Mouse (Mus musculus): ENCODE measurements around the gene Tgm1.

Tgm1 gene

DNA sequence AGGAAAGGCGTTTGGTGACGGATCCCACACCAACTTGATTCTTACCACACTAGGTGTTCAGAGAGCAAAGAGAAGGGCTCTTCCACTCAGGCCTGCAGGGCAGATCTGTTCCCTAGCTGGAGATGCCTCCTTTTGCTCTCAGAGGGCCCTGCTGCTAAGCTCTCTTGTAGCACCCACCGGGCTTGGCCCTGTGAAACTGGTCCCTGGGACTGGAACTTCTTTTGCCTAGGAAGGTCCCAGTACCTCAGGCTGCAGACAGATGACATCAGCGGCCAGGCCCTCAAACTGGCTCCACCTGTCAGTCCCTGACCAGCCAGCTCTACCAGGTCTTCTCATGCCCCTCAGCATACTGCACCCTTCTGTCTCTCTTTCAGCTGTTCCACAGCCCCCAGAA is at the start of gene Tgm1:
TSS of gene Tgm1 (minus strand) at position 198 of the 394 bp plus-strand sequence.
- no peak for DNase-seq (ENCODE audit: low spot score in 2 of 2)

DNA sequence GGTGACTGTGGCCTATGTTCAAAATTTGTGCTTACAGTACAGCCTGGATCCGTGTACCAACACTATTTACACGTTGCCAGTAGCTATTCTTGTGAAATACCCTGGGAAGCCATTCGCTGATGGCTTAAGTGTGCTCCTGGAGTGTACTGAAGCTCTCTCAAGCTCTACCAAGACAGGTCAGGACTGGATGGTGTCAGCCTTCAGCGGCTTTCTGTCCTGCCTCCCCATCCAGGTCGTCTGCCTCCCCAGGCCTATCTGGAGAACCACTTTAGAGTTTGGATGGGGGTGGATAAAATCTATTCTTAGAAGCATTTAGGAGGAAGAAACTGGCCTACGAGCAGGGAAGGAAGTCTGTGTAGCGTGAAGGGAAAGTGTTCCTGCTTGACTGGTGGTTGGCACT is 49.4 kb upstream of the Tgm1 start:
- DNase-seq (ENCODE audit: low spot score in 2 of 2), result peak; percentile 42 to 62

DNA sequence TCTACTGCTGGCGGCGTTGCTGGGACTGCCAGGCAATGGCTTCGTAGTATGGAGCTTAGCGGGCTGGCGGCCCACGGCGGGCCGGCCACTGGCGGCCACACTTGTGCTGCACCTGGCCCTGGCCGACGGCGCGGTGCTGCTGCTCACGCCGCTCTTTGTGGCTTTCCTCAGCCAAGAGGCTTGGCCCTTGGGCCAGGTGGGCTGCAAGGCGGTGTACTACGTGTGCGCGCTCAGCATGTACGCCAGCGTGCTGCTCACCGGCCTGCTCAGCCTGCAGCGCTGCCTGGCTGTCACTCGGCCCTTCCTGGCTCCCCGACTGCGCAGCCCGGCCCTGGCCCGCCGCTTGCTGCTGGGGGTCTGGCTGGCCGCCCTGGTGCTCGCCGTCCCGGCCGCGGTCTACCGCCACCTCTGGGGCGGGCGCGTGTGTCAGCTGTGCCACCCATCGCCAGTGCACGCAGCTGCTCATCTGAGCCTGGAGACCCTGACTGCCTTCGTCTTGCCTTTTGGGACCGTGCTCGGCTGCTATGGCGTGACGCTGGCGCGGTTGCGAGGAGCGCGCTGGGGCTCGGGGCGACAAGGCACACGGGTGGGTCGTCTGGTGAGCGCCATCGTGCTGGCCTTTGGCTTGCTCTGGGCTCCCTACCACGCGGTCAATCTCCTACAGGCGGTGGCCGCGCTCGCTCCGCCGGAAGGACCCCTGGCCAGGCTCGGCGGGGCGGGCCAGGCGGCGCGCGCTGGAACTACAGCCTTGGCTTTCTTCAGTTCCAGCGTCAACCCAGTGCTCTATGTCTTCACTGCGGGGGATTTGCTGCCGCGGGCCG is 48.5 kb upstream of the Tgm1 start:
- peak; percentile 32 to 36 for DNase-seq (ENCODE audit: low spot score in 2 of 2)

DNA sequence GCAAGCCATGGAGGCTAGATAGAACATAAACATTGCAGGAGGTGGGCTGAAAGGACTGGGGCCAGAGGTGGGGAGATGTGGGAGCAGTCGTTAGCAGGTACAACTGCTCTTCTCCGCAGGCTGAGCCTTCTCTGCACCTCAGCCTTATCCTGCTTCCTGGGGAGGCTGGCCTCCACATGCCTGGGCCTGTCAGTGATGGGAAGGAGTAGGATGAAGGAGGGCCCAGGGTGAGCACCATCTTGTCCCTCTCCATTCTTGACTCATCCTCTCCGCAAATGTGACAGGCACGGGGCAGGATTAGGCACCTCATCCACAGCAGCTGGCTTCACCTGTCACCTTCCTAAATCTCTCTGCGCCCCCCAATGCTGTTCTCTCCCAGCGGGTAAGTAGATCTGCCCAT is 47.4 kb upstream of the Tgm1 start, which contains the start of gene Ltb4r2:
TSS of gene Ltb4r2 (plus strand) at position 266 of the 400 bp plus-strand sequence.
- no peak for DNase-seq (ENCODE audit: low spot score in 2 of 2)

DNA sequence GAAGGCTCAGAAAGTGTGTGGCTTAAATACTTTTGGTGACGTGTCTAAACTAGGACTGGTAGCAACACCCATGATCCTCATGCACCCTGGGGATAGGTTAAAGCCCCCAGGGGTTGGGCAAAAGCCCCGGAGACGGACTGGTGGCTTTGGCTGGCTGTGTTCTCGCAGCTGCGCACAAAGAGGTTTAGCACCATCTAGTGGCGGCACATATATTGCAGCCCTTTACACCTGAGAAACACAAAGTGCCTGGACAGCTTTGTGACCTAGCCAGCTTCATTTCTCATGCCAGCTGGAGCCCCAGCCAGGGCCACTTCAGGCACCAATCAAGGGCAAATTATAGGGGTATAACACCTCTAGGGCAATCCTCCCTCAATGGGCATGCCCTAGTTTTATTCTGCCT is 46.4 kb upstream of the Tgm1 start:
- peak; percentile 73 to 84 for DNase-seq (ENCODE audit: low spot score in 2 of 2)

DNA sequence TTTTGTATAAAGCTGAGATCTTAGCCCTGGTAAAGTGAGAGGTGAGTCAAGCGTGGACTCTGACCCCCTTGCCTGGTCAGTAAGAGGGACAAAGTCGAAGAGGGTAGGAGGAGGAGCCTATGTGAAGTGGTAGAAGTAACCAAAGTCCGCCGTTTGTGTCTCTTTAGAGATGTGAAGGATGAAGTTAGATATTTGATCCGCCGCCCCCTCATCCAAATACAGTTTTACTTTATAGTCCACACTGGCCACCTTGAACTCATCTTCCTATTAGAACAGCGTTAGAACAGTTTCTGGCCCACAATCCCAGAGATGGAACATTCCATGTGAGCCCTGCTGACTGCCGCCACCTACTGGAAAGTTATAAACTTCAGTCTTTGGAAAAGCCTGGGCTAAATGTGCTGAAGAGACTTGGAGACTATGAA is 44.6 kb upstream of the Tgm1 start, which contains the start of gene Cideb:
TSS of gene Cideb (minus strand) at position 96 of the 422 bp plus-strand sequence.
- peak in 1 of 2 experiments; percentile 38 for DNase-seq (ENCODE audit: low spot score in 2 of 2)

DNA sequence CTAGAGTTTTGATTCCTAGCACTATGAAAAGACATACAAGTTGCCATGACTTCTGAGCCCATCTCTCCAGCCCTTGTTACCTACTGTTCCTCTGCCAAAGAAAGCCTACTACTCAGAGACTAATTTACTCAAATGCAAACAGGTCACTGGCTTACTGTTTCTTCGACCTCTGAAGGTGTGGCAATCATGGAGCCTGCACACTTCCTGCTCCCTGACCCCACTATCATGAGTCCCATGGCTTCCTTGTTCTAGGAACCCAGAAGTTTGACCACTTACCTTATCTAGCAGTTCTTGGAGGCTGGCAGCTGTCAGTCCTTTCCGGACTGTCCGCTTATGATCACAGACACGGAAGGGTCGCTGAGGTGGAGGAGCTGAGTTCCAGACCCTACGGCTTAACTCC is 43.8 kb upstream of the Tgm1 start:
- no peak for DNase-seq (ENCODE audit: low spot score in 2 of 2)

DNA sequence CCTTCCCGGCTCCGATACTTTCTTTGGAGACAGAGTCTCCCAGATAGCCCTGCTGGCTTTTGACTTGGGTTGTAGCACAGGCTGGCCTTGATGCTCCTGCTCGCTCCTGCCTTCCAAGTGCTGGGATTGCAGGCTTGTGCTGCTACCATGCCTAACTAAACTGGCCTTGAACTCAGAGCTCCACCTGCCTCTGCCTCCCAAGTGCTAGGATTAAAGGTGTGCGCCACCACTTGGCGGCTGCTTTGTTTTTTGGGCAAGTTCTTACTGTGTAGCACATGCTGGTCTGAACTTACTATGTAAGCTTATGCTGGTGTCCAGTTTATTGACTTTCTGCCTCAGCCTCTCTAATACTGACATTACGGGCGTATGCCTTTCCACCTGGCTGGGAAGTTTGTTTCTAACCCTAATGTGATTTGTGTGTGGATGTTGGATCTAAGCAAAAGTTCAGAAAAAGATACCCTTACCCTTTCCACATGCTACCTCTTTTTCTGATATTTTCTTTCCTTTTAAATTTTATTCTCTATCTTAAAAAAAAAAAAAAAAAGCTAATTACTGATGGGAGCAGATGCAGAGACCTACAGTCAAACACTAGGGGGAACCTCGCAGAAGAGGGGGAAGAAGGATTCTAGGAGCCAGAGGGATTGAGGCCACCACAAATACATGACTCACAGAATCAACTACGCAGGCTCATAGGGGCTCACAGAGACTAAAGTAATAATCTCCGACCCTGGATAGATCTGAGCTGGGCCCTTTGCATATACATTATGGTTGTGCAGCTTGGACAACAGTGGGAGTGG is 33.5 kb upstream of the Tgm1 start:
- DNase-seq (ENCODE audit: low spot score in 2 of 2), result no peak

DNA sequence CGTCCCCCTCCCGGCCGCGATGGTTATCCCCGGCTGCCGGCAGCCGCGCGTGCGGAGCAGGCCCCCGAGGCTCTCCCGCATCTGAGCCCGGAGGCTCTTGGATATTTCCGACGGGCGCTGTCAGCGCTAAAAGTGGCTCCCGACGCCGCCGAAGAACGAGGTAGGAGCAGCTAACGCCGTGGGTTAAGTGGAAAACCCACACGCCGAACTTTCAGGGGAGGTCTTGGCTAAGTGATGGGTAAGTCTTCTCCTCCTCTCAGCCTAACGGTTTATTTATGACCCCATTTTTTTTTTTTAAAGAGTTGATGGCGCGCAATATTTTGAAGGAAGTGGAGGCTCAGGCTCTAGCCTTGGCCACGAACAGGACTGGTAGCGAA is 32.1 kb upstream of the Tgm1 start:
- no peak for DNase-seq (ENCODE audit: low spot score in 2 of 2)

DNA sequence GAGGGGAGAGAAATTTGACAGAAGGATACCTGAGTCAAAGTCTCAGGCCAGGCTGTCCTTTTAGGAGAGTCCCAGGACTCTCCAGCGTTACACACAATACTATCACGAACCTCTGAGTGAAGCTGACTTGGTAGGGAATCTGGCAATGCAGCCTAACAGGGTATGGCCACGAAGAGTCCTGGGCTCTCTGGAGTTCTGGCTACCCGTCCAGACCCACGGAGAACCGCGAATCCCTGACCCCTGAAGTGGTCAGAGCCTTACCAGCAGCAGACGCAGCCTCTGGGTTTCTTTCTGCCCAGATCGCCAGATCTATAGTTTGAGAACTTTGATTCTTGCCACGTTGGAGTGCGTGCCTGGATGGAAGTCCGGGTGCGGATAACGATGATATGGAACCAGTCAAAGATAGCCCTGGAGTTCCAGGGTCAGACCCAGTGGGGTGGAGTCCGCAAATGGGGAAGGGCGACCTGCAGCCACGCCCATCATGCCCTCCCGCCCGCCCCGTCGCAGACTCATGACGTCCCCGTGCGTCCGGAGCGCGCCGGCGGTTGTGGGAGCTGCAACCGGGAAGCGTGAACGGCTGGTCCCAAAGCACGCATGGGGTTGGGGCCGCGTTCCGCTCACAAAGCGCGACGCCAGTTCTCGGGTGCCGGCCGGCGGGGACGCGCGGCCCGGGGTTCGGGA is 31.6 kb upstream of the Tgm1 start, which contains the start of the genes Dhrs1 and Nop9:
TSS of gene Dhrs1 (minus strand) at position 511 of the 681 bp plus-strand sequence.
TSS of gene Nop9 (plus strand) at position 514 of the 681 bp plus-strand sequence.
- peak; percentile 88 to 91 for DNase-seq (ENCODE audit: low spot score in 2 of 2)

DNA sequence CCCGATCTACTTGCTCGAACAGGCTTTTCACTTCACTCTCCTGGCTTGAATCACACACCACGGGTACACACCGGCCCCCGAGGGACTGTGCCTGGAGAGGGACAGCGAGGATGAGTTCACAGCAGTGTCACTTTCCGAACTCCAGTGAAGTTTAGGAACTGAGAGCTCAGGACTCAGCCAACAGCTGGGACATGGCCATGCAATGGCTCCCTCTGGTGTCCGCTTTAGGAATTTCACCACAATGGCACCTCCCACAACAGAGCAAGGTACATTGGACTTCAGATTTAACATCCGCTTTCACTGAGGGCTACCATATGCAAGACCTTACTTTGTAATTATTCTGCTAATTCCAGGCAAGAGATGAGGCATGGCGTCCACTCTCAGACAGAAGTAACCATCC is 30.0 kb upstream of the Tgm1 start:
- DNase-seq (ENCODE audit: low spot score in 2 of 2), result peak; percentile 70 to 88

DNA sequence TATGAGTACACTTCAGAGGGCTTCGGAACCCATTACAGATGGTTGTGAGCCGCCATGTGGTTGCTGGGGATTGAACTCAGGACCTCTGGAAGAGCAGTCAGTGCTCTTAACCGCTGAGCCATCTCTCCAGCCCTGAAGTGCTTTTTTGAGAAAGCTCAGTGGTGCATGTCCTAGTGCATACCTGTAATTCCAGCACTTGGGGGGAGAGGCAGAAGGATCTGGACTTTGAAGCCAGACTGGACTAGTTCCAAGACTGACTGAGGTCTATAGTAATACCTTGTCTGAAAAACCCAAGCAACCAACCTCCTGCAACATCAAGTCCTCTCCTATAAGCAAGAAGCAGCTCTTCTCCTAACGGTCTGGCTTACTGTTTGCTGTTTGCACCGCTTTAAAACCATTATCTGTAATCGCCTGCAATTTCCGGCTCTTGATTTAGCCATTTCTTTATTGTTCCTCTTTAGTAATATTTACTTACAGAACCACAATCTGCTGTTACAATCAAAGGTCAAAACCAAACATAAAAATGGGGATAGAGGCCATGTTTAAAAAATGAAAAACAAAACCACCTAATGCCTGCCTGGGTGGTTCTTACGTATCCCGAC is 23.5 kb upstream of the Tgm1 start:
- no peak for DNase-seq (ENCODE audit: low spot score in 2 of 2)

DNA sequence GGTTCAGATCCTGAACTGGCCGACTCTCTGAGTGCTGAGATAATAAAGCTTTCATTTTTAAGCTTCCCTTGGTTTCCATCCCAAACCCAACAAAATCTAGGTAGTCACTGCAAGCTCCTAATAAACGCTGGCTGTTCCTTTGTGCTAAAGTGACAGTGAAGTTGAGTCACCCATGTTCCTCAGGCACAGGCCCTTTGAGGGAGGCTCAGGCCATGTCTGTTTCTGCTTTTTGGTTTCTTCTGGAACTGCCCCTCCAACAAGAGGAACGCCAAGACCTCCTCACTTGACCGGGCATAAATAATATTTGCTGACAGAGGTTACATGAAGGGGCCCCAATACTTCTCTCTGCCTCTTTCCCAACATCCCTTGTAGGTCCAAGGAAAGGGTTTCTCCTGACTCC is 22.0 kb upstream of the Tgm1 start:
- DNase-seq (ENCODE audit: low spot score in 2 of 2), result no peak

DNA sequence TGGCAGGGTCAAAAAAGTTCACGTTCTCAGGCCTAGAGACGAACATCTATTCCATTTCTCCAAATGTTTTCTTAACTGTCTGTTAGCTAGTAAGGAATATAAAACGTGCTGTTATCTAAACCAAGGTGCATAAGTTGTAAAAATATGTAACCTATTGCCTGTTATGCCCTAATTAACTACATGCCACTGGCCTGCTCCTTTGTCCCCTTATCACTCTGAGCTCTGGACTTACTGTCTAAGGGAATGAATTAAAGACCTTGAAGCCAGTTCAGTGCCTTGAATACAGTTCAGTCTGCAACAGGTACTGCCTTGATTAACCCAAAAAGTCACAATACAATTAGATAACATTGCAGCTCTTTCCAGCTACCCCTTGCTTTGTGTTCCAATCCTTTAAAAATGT is 21.6 kb upstream of the Tgm1 start:
- no peak for DNase-seq (ENCODE audit: low spot score in 2 of 2)

DNA sequence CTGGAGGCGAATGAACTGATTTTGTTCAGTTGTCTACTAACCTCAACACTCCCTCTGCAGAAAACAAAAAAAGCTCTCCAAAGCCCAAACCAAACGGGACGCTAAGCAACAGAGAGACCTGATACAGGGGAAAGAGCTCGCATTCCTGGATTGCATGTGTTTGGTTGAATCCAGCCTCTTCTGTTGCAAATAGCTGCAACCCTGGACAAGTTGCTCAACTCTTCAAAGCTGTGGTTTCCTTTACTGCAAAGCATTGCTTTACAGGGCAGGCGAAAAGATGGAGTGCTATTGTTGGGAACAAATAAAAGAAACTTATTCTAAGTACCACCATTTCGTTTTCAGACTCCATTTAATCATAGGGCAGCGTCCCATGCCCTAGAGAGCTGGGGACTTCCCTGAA is 21.1 kb upstream of the Tgm1 start:
- no peak for DNase-seq (ENCODE audit: low spot score in 2 of 2)

DNA sequence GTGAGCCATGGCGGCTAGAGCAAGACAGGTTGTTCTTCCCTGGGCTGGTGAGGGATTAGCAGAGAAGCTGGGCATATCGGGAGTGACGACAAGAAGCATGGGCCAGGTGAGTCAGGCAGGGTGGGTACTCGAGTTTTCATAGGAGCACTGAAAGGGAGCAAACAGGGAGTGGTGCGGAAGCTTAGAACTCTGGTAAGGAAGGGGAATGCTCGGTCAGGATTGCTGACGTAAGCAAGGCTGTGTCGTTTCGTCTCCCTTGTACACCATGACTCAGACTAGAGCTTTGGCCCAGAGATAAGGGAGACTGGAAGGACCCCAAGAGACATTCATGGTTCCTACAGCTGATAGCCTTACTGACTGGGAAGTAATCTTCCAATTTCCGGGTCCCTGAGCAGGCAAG is 20.2 kb upstream of the Tgm1 start:
- no peak for DNase-seq (ENCODE audit: low spot score in 2 of 2)

DNA sequence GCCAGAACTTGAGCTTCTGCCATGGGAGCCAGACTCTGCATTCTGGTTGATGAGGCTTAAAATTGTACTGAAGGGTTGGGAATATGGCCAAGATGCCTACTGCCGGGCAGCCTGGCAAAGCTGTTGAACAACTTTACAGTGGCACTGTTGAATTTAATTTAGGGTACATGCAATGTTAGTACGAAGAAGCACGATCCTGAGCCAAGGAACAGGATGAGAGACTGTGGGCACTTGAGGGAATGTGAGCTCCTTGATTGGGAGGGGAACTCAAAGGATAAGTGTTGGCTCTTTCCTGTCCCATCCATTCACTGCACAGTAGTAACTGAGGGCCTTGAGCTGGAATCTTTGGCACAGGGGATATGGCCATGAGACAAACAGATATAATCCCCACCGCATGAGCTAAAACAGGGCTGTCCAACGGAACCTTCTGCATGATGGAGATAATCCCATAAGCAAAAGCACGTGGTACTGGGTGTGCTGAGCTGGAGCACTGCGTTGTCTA is 16.9 kb upstream of the Tgm1 start:
- no peak for DNase-seq (ENCODE audit: low spot score in 2 of 2)

DNA sequence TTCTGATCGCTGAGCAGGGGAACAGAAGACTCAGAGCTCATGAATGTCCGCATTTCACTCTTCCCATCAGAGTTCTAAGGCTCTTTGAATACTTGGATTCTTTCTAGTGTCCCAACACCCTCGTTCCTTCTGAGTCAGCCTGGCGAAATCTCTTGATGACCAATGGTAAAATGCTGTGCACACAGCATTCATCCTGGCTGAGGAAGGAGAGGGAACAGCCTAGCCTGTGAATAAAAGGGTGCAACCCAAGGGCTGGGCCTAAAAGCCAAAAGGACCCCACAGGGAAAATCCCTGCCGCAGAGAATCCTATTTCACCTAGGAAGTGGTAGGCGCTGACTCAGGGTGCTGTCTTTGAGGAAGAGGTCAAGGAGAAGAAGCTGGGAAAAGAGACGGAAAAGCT is 16.4 kb upstream of the Tgm1 start:
- DNase-seq (ENCODE audit: low spot score in 2 of 2), result no peak

DNA sequence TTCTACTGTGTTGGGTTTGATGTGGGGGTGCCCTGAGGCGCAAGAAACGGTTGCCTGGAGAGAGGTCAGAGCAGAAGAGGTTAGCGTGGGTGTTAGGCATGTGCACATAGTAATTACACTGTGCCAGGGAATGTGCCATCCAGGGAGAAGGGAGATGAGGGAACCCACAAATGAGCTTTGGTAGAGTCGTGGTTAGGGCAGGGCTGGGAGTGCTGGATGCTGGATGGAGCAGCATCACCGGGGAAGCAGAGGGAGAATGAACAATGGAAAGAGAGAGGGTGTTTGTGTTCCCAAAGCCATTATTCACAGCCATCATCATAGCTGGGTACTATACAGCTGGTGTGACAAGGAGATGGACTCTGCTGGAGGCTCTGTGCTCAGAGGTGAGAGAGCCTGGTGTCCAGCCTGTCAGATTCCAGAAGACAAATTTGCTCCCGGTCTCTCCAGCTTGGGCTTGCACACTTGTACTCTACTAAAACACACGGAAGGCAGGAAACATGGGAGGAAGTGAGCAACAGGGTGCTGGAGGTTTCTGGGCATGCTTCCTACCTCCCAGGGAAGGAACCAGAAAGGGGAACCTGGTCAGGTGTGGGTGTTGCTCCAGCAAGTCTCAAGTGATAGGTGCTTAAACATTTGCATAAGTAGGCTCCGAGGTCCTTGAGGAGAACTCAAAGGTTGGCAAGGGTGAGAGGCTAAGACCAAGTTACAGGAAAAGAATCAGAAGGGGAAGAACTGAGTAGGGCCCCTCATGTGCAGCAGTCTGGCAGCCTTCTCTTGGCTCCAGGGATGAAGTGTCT is 14.4 kb upstream of the Tgm1 start:
- no peak for DNase-seq (ENCODE audit: low spot score in 2 of 2)

DNA sequence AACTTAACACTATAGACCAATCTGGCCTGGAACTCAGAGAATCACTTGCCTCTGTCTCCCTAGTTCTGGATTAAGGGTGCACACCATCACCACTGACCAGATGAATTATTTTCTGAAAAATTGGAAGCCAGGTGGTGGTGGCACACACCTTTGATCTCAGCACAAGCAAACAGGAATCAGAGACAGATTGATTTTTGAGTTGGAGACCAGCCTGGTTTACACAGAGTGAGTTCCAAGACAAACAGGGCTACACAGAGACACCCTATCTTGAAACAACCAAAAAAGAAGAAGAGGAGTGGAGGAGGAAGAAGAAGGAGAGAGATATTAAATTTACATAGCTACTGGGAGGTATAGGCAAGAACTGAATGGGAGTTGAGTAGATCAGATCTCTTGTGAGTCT is 12.5 kb upstream of the Tgm1 start:
- DNase-seq (ENCODE audit: low spot score in 2 of 2), result no peak

DNA sequence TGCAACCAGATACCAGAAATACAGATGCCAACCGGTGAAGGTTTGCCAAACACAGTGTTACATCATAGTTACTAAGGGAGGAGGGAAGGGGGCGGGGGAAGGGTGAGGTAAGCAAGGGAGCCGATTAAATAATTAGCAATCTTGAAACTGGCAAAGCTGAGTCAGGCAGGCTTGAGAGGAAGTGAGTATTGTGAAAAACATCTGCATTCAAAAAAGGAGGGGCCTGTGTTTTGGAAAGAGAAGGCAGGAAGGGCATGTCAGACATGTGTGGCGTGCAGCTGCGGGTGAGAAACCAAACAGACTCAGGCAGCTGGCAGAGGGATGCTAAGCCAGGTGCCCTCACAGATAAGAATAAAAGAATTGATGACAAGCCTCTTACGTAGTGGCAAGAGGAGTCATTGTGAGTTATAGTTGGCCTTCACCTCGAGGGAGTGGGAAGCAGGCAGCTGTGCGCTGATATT is 10.7 kb upstream of the Tgm1 start:
- peak; percentile 68 to 75 for DNase-seq (ENCODE audit: low spot score in 2 of 2)

Data from heart, adult 9 months (tissue).